Mouse (Mus musculus) heart, adult 2 months (tissue): ENCODE data around the gene Ptprn2.

ENCODE experiments used
- EP300 ChIP-seq: fragments of 200-500 bp; IDR thresholded peaks from 2 replicates; pipeline ENCODE4 v1.6.1; 2011; ENCODE audit warnings: low read depth, low read length, control low read depth; ENCODE audit not compliant: insufficient read depth
- POLR2A ChIP-seq: fragments of 200-500 bp; IDR thresholded peaks from 2 replicates; pipeline ENCODE4 v1.6.1; 2011; ENCODE audit warnings: mild to moderate bottlenecking, low read depth, low read length, control low read depth; ENCODE audit not compliant: insufficient read depth

DNA sequence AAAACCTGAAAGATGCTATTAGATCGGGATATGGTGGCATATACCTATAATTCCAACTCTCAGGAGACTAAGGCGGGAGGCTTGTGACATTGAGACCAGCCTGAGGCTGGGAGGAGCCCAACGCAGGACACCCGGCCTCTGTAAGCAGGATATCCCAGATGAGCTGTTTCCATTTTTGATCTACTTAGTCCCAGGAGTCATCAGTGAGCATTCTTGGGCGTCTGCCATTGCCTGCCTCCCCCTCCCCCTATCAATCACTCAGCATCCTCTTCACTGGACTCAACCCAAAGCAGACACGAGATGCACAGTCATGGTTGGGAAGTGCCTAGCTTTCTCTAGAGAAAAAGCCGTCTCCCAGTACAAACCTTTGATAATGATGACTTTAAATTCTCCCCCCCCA lies 756.7 kb downstream of the Ptprn2 start:
- TF ChIP-seq EP300 (no peak), POLR2A (no peak)
